Mouse (Mus musculus) heart, postnatal 10 days (tissue): Measurements from ENCODE around the gene Gm21775. TPM values are rescaled to one million over a fixed set of nuclear protein-coding genes. Genes with fewer than 3 reads are reported as not detected.
"Not testable (repeated sequence)": the region's sequence is repeated elsewhere in the genome, so short reads cannot be mapped to it uniquely, and the experiment has no call there.

Source experiments
- DNase-seq, 2 experiments: peaks; one replicate each; pipeline ENCODE4 v3.0.0; 2021
- intact Hi-C: fragments of 180-260 bp; cut with DNase I; formaldehyde crosslinking; loops from one replicate; pipeline ENCODE4 v1.15.1; 2025
- total RNA-seq, 2 experiments: library from RNA; stranded (reverse); gene quantifications; 2 replicates each; pipeline ENCODE4 v1.2.3; 2021

Gm21775 gene
- total RNA-seq = not detected

DNA sequence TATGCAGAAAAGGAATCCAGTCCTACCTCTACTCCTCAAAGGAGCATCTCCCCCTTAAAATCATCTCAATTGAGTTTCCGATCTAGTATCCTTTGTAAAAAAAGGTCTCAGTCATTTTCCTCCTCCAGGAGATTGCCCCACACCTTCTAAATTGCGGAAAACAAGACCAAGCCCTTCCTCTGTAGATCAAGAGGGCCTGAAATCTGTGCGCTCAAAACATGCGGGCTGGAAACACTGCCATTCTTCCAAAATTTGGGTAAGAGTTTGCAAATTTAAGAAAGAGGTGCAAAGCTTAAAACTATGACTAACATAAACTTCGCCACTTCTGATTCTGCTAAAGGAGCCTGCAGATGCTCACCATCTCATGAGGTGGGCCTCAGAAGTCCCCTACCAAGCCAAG lies at the start of gene Gm21775:
TSS of gene Gm21775 (plus strand) at position 301 of the 400 bp plus-strand sequence.
- intact Hi-C loops, DNase-seq: not testable (repeated sequence)

DNA sequence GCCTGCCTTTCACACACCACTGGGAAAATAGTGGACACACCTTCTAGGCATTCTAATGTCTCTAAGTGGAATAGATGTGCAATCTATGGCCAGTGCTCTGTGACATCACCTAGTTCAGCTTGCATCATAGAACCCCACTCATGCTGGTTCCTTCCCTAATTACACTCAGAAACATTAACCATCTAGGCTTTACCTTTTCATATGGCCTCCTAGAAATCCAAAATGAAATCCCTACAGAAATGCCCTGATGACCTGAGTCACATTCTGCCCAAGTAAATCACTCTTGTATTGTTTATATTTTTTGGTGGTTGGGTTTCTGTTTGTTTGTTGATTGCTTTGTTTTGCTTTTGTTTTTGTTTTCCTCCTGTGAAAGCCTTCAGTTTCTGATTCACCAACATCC lies 17.3 kb upstream of the Gm21775 start, which contains the start of gene Gm20737:
TSS of gene Gm20737 (minus strand) at position 101 of the 400 bp plus-strand sequence.
- DNase-seq, intact Hi-C loops: not testable (repeated sequence)

Other genes starting within 250 kb of the Gm21775 start
- gene Gm20834, start 228.9 kb upstream of the Gm21775 start, total RNA-seq = not detected
- not detected for gene Gm28510, start 140.7 kb upstream of the Gm21775 start, total RNA-seq
- gene Gm20737, start 17.4 kb upstream of the Gm21775 start, total RNA-seq = not detected
- not detected for gene Gm21900, start 62.9 kb downstream of the Gm21775 start, total RNA-seq
- gene Gm20777, start 199.0 kb downstream of the Gm21775 start, total RNA-seq = not detected